Mouse (Mus musculus): ENCODE data around the gene Fam160a1.

Fam160a1 gene

DNA sequence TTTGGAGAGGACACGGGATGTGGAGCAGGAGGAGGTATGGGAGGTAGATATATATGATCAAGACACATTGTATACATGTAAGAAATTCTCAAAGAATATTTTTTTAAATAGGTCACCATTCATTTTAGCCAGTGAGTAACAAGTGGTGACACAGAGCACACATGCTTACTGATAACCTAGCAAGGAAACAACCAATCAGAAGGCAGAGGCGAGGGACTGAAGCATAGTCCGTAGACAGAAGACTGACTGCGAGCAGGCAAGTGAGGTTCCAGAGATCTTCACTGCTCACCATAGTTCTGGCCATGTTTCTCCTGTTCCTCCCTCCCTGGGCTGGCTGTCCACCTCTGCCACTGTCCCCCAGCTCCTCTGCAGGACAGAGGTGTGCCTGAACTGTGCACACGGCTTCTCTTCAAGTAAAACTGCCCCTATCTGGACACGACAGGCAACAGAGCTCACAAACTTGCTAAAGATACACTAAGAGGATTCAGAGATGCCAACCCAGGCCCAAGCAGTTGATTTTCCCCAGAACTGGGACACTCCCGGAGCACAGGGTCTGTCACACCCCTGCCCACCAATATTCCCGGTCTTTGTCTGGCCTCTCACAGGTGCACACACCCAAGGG lies 137.7 kb downstream of the Fam160a1 start:
- no peak for DNase-seq (ENCODE audit: low read depth)

- DNase-seq (ENCODE audit: low read depth), result no peak
Measured at GRCm38 (mm10) chr3:85677952-85678351, 139.1 kb downstream of the Fam160a1 start.

DNA sequence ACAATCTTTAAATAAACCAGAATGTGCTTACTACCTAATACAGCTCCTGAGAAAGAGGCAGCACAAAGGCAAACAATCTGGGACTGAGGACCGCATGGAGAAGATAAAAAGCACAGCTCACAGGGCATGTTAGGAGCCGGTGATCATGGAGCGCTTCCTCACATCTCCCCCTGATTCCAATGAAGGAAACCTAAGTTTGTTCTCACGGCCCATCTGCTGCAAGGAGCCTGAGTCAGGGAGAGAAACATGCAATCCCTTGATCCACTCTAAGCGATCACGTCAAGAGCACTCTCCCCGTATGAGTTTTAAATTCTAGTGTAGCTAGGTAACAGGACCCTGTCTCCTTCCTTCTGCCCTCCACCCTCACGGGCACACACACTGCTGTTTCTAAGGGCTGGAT lies 140.0 kb downstream of the Fam160a1 start:
- DNase-seq (ENCODE audit: low read depth), result no peak

DNA sequence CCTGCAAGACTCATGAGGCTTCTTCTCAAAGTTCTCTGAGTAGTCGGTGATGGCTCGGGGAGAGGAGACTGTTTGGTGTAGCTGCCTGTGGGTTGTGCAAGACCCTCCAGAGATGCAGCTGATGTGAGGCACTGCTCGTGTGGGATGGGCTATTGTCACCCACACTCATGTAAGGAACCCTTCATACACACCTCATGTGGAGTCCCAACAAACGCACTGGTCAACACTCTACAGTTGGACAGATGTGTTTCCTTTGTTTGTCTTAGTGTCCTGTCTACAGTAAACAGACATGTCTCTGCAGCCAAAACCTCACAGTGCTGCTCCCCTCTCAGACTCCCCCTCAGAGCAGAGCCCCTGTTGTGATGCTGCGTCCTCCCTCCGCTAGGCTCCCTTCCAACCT lies 147.2 kb downstream of the Fam160a1 start:
- DNase-seq (ENCODE audit: low read depth), result no peak

DNA sequence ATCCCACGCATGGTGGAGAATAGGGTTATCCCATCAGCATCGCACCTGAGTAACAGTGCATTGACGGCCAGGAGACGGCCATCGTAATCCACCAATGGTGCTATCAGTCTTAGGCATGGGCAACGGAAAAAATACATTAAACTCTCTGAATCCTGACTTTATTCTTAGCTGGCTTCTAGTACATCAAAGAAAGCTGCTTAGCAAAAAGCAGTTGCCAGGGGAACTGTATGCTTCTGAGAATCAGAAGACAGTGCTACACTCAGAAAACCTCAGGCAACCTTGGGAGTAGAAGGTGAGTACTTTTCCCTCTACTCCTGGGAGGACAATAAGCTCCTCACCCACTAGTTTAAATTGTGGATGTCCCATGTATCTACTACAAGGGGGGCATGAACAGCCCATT lies 149.4 kb downstream of the Fam160a1 start:
- no peak for DNase-seq (ENCODE audit: low read depth)

DNA sequence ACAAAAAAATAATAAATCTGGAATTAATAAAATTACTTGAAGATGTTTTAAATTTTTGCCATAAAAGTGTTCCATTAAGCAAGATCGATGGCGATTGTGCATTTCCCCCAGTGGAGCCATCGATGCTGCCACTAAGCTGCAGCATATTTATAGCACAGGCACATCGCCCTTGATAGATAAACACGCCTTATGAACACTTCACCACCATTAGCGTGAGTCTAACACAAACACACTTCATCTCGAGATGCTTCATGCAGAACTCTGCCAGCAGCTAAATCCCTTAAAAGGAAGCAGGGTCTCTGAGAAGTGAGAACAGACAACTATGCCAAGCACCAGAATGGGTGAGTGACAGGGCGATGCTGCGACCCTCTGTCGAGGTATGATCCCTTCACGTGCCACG lies 150.4 kb downstream of the Fam160a1 start:
- no peak for DNase-seq (ENCODE audit: low read depth)

DNA sequence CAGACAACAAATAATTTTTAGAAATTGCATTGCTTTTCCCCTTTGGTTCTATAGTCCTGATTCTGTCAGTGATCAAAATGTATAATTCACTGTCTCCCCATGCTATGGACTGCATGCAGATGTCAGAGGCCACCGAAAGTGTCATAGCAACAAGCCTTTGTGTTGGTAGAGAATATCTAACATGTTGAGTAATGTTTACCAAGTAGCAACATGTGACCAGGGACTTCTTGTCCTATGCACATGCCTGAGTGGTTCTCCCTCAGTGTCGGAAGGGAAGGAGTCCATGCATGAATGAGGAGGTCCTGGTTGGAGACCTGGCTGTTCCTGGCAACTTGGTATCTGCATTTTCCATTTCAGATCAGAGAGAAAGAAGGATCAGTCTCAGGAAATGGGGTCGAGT lies 150.9 kb downstream of the Fam160a1 start:
- no peak for DNase-seq (ENCODE audit: low read depth)

DNA sequence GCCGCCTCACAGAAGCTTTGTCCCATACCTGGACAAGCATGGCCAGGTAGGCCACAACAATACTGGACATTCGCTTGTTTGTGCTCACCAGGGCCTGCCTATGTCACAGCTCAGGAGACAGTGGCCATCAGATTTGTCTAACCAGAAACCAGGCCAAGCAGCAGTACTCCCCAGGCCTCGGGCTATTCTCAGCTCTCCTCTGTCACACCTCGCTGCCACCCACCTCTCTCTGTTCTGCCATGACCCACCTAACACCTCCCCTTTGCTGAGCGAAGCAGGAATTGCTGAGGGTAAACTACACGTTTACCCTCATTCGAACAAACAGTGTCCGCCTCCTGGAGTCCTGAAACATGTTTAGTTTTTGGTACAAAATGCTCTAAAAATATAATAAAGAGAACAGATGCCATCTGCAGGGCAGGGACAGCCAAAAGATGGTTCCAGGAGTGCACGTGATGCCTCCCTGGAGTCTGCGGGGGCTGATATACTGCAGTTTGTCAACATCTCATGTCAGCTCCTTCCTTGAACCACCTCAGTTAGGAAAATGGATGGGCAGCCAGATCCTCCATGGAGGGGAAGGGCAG lies 152.4 kb downstream of the Fam160a1 start:
- DNase-seq (ENCODE audit: low read depth), result no peak

DNA sequence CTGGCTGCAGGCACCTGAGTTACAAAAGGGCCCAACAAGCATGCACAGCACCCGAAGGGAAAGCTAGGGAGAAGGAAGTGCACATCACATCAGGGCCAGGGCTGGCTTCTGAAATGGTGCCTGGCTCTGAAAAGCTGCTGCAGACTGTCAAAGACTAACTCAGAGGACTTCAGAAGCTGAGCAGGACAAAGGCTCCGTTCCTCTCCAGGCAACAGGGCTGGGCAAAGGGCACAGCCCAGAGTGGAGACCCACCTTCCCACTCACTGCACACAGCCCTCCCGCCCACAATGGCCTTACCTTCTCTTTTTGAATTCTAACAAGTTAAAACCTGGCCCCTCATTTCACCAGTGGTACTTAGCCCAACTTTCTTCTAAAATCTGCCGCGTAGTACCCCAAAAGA lies 153.3 kb downstream of the Fam160a1 start:
- no peak for DNase-seq (ENCODE audit: low read depth)

DNA sequence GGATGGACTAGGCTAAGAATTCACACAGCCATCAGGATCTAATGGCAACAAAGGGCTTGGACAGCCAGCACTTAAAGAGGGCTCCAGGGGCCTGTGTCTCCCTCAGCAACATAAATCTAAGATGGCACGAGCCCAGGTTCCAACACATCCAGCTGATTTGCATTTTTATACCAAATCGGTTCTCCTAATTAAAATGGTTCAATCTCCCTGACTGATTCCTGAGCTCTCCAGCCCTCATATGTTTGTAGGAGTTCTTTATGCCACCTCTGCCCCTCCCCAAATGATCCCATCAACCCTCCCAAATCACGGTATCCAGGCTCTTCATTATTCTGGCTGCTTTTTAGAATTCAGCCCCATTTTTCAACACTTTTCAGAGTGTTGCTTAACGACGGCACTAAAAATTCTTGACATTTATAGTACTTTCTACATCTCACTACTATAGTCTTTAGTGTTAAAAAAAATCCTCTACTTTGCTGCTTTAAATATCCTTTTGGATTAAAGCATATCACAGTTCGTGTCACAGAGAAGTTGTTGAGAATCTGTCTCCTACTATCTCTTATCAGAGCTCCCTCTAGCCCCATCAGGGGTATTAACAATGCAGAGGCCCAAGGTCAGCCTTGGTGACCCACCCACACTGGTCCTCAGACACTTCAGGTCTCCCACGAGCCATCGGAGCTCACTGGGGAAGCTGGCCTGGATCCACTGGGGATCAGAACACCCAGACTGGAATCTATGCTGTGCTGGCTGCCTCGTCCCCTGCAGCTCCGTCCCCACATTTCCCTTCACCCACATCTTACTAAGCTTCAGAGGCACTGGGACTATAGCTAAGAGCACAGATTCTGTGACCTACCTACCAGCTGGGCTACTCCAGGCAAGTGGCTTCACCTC lies 154.9 kb downstream of the Fam160a1 start:
- DNase-seq (ENCODE audit: low read depth), result no peak

DNA sequence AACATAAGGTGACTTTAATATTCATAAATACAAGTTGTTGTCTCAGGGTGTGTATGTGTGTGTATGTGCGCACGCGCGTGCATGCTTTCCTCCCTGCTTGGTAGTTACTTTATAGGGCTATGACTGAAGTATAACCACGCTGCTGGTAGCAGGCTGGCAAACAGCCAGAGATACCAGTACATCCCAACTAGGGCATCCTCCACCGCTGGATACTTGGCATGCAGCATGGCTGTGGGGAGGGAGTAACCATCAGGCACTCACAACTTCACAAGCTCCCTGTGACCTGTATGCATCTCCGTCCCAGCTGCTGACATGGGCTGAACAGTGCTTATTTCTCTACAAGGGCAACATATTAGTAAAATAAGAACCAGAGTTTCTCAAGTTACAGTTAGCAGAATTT lies 157.4 kb downstream of the Fam160a1 start:
- DNase-seq (ENCODE audit: low read depth), result no peak

- no peak for DNase-seq (ENCODE audit: low read depth)
Measured at GRCm38 (mm10) chr3:85655538-85655937, 161.6 kb downstream of the Fam160a1 start.

GRCm38 (mm10) chr3:85652727-85653665 lies 164.1 kb downstream of the Fam160a1 start:
- DNase-seq (ENCODE audit: low read depth), result no peak

GRCm38 (mm10) chr3:85649176-85649575 lies 167.9 kb downstream of the Fam160a1 start:
- DNase-seq (ENCODE audit: low read depth), result no peak

DNA sequence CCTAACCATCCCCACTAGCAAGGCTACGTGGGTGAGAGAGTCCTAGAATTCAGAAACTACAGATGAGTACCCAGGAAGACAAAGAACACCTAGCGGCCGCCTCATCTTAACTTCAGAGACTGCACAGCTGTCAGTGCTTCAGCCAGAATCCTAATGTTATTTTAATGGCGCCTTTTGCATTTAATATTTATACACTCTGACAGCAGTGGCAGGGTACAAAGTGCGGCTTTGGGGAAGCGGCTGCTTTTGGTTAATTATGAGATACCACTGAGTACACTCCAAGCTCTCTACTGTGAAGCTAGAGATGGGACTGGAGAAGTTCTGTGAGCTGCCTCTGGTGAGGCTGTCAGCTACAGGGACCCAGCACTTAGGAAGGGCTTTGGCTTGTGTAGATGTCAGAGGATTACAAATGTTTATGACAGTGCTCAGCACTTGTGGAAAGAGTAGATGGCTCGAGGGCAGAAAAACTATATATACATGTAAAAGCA lies 171.5 kb downstream of the Fam160a1 start:
- DNase-seq (ENCODE audit: low read depth), result no peak

- DNase-seq (ENCODE audit: low read depth), result no peak
Measured at GRCm38 (mm10) chr3:85644814-85645213, 172.3 kb downstream of the Fam160a1 start.

- no peak for DNase-seq (ENCODE audit: low read depth)
Measured at GRCm38 (mm10) chr3:85641751-85642150, 175.3 kb downstream of the Fam160a1 start.

- no peak for DNase-seq (ENCODE audit: low read depth)
Measured at GRCm38 (mm10) chr3:85636716-85637447, 180.2 kb downstream of the Fam160a1 start.

- no peak for DNase-seq (ENCODE audit: low read depth)
Measured at GRCm38 (mm10) chr3:85635591-85635990, 181.5 kb downstream of the Fam160a1 start.

DNA sequence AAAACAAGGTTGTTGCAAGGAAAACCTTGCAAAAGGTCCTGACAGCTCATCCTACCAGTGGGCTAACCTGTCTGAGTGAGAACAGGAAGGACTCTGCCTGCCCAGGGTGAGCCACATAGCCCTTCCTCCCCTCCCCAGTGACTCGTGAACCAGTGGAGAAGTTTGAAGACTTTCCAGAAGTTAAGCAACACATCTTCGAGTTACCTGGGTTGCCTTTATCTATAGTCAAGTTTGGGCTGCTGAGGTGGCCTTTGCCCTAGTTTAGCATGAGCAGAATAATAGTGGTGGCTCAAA lies 182.0 kb downstream of the Fam160a1 start:
- no peak for DNase-seq (ENCODE audit: low read depth)

DNA sequence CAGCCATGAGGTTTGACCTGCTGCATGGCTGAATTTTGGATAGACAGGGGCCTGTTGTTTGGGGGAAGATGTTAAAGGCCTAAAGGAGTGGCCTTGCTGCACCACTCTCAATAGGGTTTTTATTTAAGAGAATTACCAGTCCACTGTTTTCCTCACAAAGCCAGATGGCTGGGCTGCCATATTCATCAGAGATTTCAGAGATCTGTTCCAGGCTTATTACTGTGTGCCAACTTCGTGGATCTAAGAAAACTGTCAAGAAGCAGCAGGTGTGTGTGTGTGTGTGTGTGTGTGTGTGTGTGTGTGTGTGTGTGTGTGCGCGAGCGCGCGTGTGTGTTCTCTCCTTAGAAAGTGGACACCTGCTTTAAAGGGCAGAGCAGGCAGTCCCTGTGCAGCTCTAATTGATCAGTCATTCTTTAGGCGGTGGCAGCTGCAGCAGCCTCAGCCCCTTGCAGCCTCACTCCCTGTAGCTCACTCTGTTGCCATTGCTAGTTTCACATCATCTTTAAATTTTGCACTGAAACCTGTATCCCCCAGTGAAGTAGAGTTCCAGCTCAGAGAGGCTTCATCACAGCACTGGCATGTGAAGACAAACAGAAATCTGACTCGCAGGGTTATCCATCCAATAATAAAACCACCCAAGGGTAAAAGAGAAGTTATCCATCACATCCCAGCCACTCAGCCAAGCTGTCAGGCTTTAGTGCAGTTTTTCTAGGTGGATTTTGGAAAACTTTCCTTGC lies 182.5 kb downstream of the Fam160a1 start:
- DNase-seq (ENCODE audit: low read depth), result no peak
